Mouse (Mus musculus): Measurements from ENCODE around the gene Prkcq.

- TF ChIP-seq CTCF (conservative IDR thresholded peaks at IDR 0.05; ENCODE audit: low read length) (no peak), POU5F1 (IDR thresholded peaks at IDR 0.05; ENCODE audit: borderline replicate concordance, low read length) (no peak)
Observed at GRCm38 (mm10) chr2:11196952-11197559, 25.1 kb downstream of the Prkcq start.
